Mouse (Mus musculus): ENCODE data around the gene Ovol3.
"Not testable (repeated sequence)": the region's sequence is repeated elsewhere in the genome, so short reads cannot be mapped to it uniquely, and the experiment has no call there.

Ovol3 gene

DNA sequence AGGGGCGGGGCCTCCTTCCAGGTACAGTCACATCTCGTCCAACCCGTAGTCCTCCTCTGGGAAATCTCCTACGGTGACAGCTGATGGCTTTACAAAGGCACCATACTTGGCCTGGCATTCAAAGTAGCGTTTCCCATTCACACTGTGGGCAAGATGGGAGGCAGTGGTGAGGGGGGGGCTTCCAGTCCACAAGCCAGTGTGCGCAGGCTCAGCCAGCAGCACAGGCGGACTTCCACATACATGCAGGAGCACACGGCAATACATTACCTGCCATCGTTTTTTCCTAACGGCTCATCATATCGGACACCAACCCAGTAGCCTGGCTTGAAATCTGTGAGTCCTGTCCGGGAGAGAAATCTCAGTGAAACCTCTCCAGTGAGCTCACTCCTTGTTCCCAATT is 11.3 kb downstream of the Ovol3 start:
- DNase-seq (ENCODE audit: low spot score): no peak

DNA sequence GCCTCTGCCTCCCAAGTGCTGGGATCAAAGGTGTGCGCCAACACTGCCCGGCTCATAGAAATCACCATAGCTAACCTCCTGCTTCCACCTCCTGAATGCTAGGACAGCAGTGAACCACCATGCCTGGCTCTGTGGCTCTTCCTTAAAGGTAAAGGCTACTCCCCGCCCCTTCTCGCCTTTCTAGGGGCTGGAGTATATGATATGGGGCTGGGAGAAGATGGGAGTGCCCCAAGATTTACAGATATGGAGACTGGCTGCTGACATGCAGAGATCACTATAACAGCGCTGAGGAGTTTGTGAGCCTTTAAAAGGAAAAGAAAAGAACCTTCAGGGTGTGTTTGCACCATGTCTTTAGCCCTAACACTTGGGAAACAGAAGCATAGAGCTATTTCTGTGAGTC is 13.3 kb downstream of the Ovol3 start:
- DNase-seq (ENCODE audit: low spot score): peak; percentile 20

DNA sequence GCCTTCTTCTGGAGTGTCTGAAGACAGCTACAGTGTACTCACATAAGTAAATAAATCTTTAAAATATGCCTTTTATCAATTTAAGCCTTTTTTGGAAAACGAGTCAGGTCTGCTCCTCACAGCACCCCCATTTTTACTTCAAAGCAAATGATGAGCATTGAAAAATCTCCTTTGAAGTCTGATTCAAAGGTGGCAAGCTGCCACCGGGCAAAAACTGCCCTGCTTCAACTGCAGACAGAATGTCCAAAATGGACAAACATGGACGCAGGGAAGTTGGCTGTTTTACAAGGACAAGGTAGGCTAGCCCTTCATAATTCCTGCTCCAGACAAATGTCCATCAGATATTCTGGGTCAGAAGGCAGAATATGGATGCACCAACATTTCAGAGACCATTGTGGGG is 14.1 kb downstream of the Ovol3 start:
- DNase-seq (ENCODE audit: low spot score): no peak

DNA sequence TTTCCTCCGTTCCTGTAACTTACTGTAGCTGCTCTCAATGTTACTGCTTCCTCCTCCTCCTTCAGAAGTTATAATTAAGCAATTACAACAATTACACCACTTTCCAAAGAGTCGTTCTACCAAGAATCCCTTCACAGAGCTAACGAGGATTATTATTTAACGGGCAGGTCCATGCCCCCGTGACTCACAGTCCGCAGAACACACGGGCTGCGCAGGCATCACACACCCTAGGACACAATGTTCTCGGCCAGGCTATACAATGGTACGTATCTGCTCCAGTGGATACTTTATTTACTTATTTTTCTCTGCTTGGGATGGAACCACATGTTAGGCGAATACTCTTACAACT is 15.5 kb downstream of the Ovol3 start:
- no peak for DNase-seq (ENCODE audit: low spot score)

DNA sequence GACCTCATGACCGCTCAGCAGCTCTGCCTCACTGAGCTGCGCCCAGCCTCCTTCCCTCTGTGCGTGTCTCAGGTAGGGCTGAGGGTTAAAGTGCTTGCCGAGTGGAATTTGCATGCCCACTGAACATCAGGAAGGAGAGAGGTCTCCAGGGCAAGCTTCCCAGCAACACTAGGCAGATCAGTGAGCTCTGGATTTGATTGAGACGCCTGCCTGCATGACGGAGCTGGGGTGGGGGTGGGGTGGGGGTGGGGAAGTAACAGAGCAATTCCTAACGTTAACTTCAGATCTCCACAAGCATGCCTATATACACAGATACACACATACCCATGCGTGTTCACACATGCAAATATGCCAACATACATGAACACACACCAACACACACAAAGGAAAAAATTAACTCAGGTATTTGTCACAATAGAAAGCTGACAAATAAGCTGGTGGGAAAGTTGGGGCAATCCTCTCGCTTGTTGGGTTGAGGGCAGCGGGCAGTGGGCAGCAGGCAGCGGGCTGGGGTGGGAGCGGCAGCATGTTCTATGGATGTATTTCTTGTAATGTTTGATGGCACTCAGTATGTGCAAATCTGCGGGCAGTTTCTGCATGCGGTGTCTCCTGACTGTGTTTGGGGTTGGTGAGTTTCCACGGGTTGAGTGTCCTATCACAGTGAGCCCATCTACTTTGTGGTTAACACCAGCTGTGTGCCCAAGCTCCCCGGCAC is 16.1 kb downstream of the Ovol3 start:
- DNase-seq (ENCODE audit: low spot score): no peak

DNA sequence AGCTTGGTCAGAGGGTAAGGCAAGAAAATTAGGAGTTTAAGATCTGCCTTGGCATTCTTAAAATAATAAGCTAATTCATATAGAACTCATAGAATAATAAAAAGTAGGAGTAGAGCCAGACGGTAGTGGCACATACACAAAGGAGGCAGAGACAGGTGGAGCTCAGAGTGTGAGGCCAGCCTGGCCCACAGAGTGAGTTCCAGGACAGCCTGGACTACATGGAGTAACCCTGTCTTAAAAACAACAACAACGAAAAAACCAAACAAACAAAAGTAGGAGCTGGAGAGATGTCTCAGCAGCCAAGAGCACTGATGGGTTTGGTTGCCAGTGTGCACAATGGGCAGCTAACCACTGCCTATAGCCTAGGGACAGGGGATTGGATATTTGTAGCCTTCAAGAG is 18.2 kb downstream of the Ovol3 start:
- DNase-seq (ENCODE audit: low spot score): no peak

DNA sequence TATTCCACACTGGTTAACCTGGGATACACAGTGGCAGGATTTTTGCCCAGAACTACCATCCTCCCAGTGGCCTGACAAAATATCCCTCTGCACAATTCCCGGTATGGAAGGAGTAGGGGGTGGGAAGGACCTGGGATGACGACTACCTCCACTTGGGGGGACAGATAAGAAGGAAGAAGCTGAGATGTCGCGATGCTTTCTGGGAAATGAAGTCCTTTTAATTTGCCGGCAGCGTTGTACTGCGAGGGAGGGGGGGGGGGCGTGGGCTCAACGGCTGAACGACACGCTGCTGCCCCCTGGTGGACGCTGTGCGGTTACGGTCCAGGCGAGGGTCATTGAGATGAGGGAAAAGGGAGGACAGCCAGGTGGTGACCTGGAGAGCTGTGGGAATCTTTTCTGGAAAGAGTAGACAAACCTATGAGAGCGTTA is 18.8 kb downstream of the Ovol3 start:
- peak; percentile 79 for DNase-seq (ENCODE audit: low spot score)

GRCm38 (mm10) chr7:30215875-30216274 is 19.6 kb downstream of the Ovol3 start:
- DNase-seq (ENCODE audit: low spot score): no peak

DNA sequence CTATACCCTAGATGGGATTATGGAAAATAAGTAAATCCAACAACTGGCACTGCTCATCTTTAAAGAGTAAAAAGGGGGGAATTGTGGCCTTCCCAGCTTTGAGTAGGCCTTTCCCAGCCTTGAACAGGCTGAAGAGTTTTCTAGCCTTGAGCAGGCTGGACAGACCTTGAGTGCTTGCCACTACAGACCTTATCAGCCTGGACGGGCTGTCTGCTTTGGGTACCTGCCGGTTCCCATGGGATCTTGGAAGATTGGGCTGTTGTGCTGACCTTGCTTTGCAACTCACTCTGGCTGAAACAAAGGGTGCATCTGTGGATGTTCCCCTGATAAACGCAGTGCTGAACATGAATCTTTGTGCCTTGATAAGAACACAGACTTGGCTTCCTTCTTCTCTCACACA is 21.6 kb downstream of the Ovol3 start:
- no peak for DNase-seq (ENCODE audit: low spot score)

- DNase-seq (ENCODE audit: low spot score): no peak
Observed at GRCm38 (mm10) chr7:30211025-30211424, 24.5 kb downstream of the Ovol3 start.

- DNase-seq (ENCODE audit: low spot score): not testable (repeated sequence)
Observed at GRCm38 (mm10) chr7:30206364-30206763, 29.2 kb downstream of the Ovol3 start.

DNA sequence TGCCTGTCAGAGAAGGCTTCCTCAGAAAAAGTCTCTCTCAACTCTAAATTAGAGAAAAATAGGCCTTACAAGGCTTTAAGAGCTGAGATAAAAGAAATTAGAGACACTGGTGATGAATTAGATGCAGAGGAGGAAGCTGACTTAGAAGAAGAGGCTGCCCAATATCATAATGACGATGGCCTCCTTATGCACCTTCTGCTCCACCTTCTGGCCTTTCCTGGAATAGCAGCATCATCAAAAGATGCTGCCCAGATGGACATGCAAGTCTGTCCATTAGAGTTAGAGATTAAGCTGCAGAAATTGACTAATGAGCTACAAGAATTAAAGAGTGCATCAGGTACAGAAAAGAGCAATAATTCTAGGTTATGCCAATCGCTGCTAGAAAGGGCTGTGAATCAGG is 30.1 kb downstream of the Ovol3 start:
- peak; percentile 63 for DNase-seq (ENCODE audit: low spot score)

GRCm38 (mm10) chr7:30204380-30204779 is 31.1 kb downstream of the Ovol3 start:
- DNase-seq (ENCODE audit: low spot score): no peak

GRCm38 (mm10) chr7:30202895-30203690 is 32.4 kb downstream of the Ovol3 start:
- no peak for DNase-seq (ENCODE audit: low spot score)

DNA sequence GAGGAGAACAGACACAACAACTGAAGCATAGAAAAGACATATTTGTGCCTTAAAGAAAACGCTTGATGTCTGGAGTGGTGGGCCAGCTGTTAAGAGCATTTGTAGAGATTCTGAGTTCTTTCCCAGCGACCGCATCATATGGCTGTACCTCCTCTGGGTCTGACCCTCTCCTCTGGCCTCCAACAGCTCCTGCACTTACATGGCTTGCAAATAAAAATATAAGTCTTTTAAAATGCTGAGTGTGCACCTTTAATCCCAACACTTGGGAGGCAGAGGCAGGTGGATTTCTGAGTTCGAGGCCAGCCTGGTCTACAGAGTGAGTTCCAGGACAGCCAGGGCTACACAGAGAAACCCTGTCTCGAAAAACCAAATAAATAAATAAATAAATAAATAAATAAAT is 34.9 kb downstream of the Ovol3 start:
- DNase-seq (ENCODE audit: low spot score): not testable (repeated sequence)

- DNase-seq (ENCODE audit: low spot score): no peak
Observed at GRCm38 (mm10) chr7:30200200-30200599, 35.3 kb downstream of the Ovol3 start.

DNA sequence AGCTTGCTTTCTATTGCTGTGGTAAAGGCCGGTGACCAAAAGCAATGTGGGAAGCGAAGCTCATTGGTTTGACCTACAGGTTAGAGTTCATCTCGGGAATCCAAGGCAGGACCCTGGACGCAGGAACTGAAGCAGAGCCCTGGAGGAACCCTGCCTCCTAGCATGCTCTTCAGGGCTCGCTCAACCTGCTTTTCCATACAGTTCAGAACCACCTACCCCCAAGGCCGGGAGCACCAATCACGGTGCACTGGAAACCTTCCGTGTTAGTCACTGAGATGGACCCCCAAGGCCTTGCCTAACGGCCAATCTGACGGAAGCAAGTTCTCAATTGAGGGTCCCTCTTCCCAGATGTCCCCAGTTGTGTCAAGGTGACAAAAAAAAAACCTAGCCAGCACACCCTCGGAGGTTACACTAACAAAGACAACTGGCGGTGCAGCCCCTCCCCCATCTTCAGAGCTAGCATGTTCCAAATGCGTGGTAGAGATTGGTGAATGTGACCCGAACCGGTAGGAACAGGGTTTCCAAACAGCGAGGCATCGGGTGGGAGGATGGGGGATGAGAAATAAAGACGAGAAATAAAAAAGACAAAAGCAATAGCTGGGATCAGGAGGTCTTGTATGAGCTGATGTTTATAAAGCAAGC is 35.9 kb downstream of the Ovol3 start:
- DNase-seq (ENCODE audit: low spot score): no peak

GRCm38 (mm10) chr7:30198481-30198971 is 37.0 kb downstream of the Ovol3 start, which contains the start of gene Capns1:
TSS of gene Capns1 (minus strand) at chr7:30198811.
- DNase-seq (ENCODE audit: low spot score): peak; percentile 83

DNA sequence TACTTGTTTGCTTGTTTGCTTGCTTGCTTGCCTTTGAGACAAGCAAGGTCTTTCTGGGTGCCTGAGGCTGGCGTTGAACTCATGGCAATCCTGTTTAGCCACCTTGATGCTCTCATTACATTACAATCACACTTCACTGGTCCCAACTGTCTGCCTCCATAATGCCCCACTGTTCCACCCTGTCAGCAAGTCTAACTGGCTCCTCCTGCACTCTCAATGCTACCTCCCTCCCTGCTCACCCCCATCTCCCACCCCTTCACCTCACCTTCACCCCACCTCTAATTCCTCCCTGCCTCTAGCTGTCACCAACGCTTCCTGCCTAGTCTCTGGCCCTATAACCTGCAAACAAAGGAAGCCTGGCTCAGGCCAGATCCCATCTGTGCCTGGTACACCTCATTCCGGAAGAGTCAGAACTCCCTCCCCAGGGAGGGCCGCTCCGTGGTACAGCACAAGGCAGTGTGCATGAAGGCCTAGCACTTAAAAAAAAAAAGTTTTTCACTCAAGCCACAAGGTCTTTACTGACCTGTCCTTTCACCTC is 37.9 kb downstream of the Ovol3 start:
- no peak for DNase-seq (ENCODE audit: low spot score)

DNA sequence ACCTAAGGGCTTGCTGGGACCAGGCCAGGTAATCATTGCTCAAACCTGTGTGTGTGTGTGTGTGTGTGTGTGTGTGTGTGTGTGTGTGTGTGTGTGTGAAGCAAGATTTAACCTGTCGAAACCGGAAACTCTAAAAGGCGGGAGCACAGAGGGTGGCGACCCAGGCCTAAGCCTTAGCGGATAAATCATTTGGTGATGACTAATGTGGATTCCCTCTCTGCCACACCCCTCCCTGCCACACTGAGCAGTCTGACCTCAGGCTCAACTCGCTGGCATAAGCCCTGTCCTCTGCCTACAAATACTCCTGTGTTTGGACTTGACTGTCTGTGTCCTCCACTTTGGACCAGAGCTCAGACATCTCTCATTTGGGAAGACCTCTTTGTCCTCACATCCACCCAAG is 39.4 kb downstream of the Ovol3 start:
- no peak for DNase-seq (ENCODE audit: low spot score)

DNA sequence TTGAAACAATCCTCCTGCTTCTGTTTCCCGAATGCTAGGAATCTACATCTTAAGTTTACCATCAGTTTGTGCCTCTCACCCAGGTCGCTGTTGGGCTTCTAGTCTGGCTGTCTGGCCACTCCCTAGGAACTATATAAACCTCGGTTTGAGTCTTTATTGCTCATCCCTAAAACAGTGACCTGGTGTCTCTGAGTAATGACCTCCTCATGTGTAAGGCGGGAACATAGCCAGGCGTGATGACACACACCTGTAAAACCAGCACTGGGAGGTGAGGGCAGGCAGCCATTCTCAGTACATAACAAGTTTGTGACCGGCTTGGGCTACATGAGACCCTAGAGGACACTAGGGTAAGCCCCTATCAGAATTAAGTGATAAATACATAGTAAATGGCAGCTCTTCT is 40.1 kb downstream of the Ovol3 start:
- no peak for DNase-seq (ENCODE audit: low spot score)

GRCm38 (mm10) chr7:30194884-30195283 is 40.6 kb downstream of the Ovol3 start:
- peak; percentile 94 for DNase-seq (ENCODE audit: low spot score)
